Mouse (Mus musculus): ENCODE results near the gene Serpinc1. TPM values are rescaled to one million over a fixed set of nuclear protein-coding genes. Genes with fewer than 3 reads are reported as not detected.
"Not testable (repeated sequence)": the region's sequence is repeated elsewhere in the genome, so short reads cannot be mapped to it uniquely, and the experiment has no call there.

Serpinc1 gene
- polyA plus RNA-seq, 1 experiment from 2014 or later: 2.4 TPM

DNA sequence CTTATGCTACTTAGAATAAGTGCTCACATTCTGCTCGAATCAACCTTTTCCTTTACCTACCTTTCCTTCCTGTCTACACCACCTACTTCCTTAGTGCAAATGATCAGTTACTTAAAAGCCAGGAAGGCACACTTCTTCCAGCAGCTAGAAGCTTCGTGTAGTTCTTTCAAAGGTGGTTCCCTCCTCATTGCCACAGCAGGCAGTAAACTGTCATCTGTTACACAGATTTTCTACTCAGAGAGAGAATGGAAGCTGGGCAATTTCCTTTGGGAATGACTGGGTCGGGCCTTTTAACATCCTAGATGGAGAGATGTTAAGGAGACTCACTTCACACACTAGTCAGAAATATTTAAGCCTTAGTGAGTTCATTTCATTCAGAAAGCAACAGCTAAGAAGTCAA lies 27.1 kb downstream of the Serpinc1 start:
- no peaks in the 10 kb centered on the region for H3K9me3 ChIP-seq (replicated peaks; ENCODE audit: control insufficient read depth, low read length)
- 68% methylated on average over 3 of the region's 3 CpGs for WGBS (ENCODE audit: insufficient replicate concordance)
- no peak for ATAC-seq (replicated peaks; ENCODE audit: insufficient number of reproducible peaks, low FRiP score, low TSS enrichment)
- H3K4me1 ChIP-seq (ENCODE audit: control insufficient read depth, insufficient read depth, low read length): no peaks in the 10 kb centered on the region
- no peak overlapping the region for H3K4me2 ChIP-seq
- H3K4me3 ChIP-seq (ENCODE audit: low read depth, low read length): no peak overlapping the region
- H3K36me3 ChIP-seq (ENCODE audit: control insufficient read depth, insufficient read depth, low read length): peaks cover 2% of the 10 kb centered on the region; the same call in 1 of the 2 replicates
- no peaks in the 10 kb centered on the region for H3K27me3 ChIP-seq (ENCODE audit: control insufficient read depth, insufficient read depth, low read length)
- H3K27ac ChIP-seq (ENCODE audit: low read depth, low read length): no peak overlapping the region
- H3K9ac ChIP-seq (ENCODE audit: low read depth, low read length): no peak overlapping the region

DNA sequence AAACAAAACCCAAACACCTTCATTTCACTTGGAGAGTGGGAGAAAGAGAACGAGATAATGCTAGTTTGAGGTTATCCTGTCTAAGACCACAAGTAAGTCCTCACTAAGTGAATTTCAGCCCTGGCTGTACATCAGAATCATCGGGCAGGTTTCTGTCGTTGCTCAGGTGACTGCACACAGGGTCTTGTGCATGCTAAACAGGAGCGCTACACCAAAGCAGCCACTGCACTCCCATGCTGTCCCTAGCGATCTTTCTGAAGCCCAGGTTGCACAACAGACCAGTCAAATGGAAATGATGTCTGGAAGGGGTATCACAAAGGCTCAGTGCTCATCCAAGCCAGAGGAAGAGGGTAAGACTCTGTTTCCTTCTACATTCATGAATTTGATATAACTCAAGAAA lies 28.1 kb downstream of the Serpinc1 start:
- 83% methylated on average over 5 of the region's 5 CpGs for WGBS (ENCODE audit: insufficient replicate concordance)
- H3K4me3 ChIP-seq (ENCODE audit: low read depth, low read length): no peak overlapping the region
- H3K9ac ChIP-seq (ENCODE audit: low read depth, low read length): no peak overlapping the region
- no peaks in the 10 kb centered on the region for H3K27me3 ChIP-seq (ENCODE audit: control insufficient read depth, insufficient read depth, low read length)
- no peak for ATAC-seq (replicated peaks; ENCODE audit: insufficient number of reproducible peaks, low FRiP score, low TSS enrichment)
- no peak overlapping the region for H3K27ac ChIP-seq (ENCODE audit: low read depth, low read length)
- no peaks in the 10 kb centered on the region for H3K4me1 ChIP-seq (ENCODE audit: control insufficient read depth, insufficient read depth, low read length)
- H3K9me3 ChIP-seq (replicated peaks; ENCODE audit: control insufficient read depth, low read length): no peaks in the 10 kb centered on the region
- H3K4me2 ChIP-seq: no peak overlapping the region
- peaks cover 2% of the 10 kb centered on the region; the same call in 1 of the 2 replicates for H3K36me3 ChIP-seq (ENCODE audit: control insufficient read depth, insufficient read depth, low read length)

DNA sequence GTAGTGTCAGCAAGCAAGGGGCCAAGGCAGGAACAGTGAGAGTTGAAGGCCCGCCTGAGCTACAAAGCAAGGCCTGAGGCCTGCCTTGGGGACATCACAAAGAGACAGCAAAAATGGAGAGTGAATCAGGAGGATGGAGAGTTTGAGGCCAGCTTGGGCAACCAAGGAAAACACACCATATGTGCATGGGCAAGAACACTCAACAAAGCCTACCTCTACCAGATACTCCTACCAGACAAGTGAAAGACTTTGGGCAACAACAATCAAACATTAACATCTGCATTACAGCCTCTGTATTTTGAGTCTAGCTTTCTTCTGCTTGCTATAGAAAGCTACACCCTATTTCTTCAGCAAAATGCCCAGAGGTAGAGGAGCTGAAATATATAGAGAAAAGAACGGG lies 29.7 kb downstream of the Serpinc1 start:
- no peak overlapping the region for H3K4me2 ChIP-seq
- no peaks in the 10 kb centered on the region for H3K9me3 ChIP-seq (replicated peaks; ENCODE audit: control insufficient read depth, low read length)
- H3K36me3 ChIP-seq (ENCODE audit: control insufficient read depth, insufficient read depth, low read length): peaks cover 4% of the 10 kb centered on the region; the same call in 1 of the 2 replicates
- no peak overlapping the region for H3K4me3 ChIP-seq (ENCODE audit: low read depth, low read length)
- H3K27me3 ChIP-seq (ENCODE audit: control insufficient read depth, insufficient read depth, low read length): no peaks in the 10 kb centered on the region
- H3K9ac ChIP-seq (ENCODE audit: low read depth, low read length): no peak overlapping the region
- ATAC-seq (replicated peaks; ENCODE audit: insufficient number of reproducible peaks, low FRiP score, low TSS enrichment): no peak
- H3K27ac ChIP-seq (ENCODE audit: low read depth, low read length): no peak overlapping the region
- 79% methylated on average over 2 of the region's 2 CpGs for WGBS (ENCODE audit: insufficient replicate concordance)
- H3K4me1 ChIP-seq (ENCODE audit: control insufficient read depth, insufficient read depth, low read length): no peaks in the 10 kb centered on the region

DNA sequence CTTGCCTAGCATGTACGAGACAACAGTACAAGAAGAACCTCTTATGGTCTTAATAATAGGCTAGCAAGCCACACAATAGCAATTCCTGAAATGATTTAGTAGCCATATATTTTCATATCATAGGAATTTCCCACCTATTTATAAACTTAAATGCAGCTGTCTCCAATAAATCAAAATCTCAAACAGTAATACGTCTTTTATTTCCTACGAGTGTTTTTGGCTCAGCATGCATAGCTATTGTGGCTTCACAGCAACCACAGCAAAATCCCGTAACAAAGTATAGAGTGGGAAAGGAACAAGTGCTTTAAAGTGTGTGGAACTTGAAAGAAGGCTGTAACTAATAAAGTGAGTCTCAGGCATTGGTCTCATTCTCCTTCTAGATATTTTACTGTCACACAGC lies 32.1 kb downstream of the Serpinc1 start:
- no peak for ATAC-seq (replicated peaks; ENCODE audit: insufficient number of reproducible peaks, low FRiP score, low TSS enrichment)
- Histone ChIP-seq H3K9ac (ENCODE audit: low read depth, low read length) (no peak overlapping the region), H3K4me1 (ENCODE audit: control insufficient read depth, insufficient read depth, low read length) (no peaks in the 10 kb centered on the region), H3K27me3 (ENCODE audit: control insufficient read depth, insufficient read depth, low read length) (no peaks in the 10 kb centered on the region), H3K4me3 (ENCODE audit: low read depth, low read length) (no peak overlapping the region), H3K36me3 (ENCODE audit: control insufficient read depth, insufficient read depth, low read length) (peaks cover 4% of the 10 kb centered on the region; the same call in 1 of the 2 replicates), H3K4me2 (no peak overlapping the region), H3K27ac (ENCODE audit: low read depth, low read length) (no peak overlapping the region), H3K9me3 (replicated peaks; ENCODE audit: control insufficient read depth, low read length) (no peaks in the 10 kb centered on the region)
- 91% methylated on average over 4 of the region's 4 CpGs for WGBS (ENCODE audit: insufficient replicate concordance)

DNA sequence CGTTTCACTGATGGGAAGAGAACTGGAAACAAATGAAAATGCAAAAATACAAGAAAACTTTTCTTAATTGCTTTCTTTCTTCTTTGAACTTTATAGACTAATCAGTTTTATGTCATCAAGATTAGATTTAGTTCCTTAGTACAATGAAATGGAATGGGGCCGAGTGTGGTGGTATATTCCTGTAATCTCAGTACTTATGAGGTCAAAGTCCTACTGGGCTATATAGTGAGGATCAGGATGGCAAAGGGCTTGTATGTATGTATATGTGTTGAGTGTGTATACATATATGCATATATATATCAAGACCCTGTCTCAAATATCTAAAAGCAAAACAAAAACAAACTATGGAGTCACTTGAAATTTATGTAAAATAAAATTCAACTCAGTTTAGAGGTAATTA lies 38.0 kb downstream of the Serpinc1 start:
- Histone ChIP-seq H3K4me1 (ENCODE audit: control insufficient read depth, insufficient read depth, low read length) (no peaks in the 10 kb centered on the region), H3K4me3 (ENCODE audit: low read depth, low read length) (no peak overlapping the region), H3K27me3 (ENCODE audit: control insufficient read depth, insufficient read depth, low read length) (no peaks in the 10 kb centered on the region), H3K9me3 (replicated peaks; ENCODE audit: control insufficient read depth, low read length) (no peaks in the 10 kb centered on the region), H3K27ac (ENCODE audit: low read depth, low read length) (no peak overlapping the region), H3K36me3 (ENCODE audit: control insufficient read depth, insufficient read depth, low read length) (peaks cover 13% of the 10 kb centered on the region), H3K4me2 (no peak overlapping the region), H3K9ac (ENCODE audit: low read depth, low read length) (no peak overlapping the region)
- WGBS (ENCODE audit: insufficient replicate concordance): 82% methylated on average over 2 of the region's 2 CpGs
- ATAC-seq (replicated peaks; ENCODE audit: insufficient number of reproducible peaks, low FRiP score, low TSS enrichment): no peak

DNA sequence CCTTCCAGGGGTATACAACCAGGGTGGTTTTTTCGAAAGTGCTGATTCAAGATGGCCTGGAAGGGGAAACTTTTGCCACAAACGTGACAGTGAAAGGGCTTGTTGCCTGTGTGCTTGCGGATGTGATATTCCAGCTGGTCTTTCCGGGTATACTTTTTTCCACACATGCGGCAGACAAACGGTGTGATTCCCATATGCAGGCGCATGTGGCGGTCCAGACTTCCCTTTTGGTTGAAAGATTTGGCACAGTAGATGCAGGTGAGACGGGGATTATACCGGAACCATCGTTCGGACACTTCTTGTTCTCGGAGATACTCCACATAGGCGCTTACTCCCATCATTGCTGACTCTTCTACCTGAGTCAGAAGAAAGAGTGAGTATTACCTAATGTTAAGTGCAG lies 41.7 kb downstream of the Serpinc1 start:
- Histone ChIP-seq H3K9me3 (replicated peaks; ENCODE audit: control insufficient read depth, low read length) (no peaks in the 10 kb centered on the region), H3K4me1 (ENCODE audit: control insufficient read depth, insufficient read depth, low read length) (no peaks in the 10 kb centered on the region), H3K36me3 (ENCODE audit: control insufficient read depth, insufficient read depth, low read length) (peaks cover 9% of the 10 kb centered on the region), H3K27me3 (ENCODE audit: control insufficient read depth, insufficient read depth, low read length) (no peaks in the 10 kb centered on the region), H3K9ac (ENCODE audit: low read depth, low read length) (no peak overlapping the region), H3K27ac (ENCODE audit: low read depth, low read length) (no peak overlapping the region), H3K4me3 (ENCODE audit: low read depth, low read length) (no peak overlapping the region), H3K4me2 (no peak overlapping the region)
- 94% methylated on average over 14 of the region's 14 CpGs for WGBS (ENCODE audit: insufficient replicate concordance)
- ATAC-seq (replicated peaks; ENCODE audit: insufficient number of reproducible peaks, low FRiP score, low TSS enrichment): no peak

DNA sequence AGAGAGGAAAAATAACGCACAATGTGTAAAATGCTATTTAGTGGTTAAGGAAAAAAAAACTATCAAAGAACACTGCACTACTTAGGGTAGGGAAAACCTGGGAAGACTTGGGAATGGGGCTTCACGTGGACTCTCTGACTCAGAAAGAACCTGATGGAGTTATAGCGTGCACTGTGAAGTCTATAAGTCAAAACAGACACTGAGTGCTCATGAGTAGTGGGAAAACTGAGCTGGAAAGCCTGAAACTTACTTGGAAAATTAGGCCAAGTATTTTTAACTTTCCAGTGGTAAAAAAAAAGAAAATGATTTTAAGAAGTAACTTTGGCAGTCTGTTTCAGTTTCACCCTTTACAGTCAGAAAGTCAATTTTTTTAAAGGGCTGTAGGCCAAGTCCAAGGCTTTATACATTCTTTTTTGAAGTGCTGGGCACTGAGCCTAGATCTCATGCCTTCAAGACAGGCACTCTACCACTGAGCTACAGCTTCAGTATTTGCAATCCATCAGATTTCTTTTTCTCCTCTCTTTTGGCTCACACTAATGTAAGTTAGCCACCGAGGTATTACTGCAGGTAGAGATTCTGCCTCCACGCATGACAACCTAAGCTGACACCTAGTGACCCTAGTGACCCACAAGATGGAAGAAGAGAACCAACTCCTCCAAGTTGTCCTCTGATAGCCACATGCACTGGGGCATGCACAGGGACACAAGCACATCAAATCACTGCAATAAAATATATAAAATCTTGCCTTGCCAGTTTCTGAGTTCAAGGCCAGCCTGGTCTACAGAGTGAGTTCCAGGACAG lies 47.2 kb downstream of the Serpinc1 start:
- H3K4me3 ChIP-seq (ENCODE audit: low read depth, low read length): no peak overlapping the region
- 86% methylated on average over 5 of the region's 5 CpGs for WGBS (ENCODE audit: insufficient replicate concordance)
- no peak overlapping the region for H3K9ac ChIP-seq (ENCODE audit: low read depth, low read length)
- H3K9me3 ChIP-seq (replicated peaks; ENCODE audit: control insufficient read depth, low read length): no peaks in the 10 kb centered on the region
- peaks cover 6% of the 10 kb centered on the region for H3K36me3 ChIP-seq (ENCODE audit: control insufficient read depth, insufficient read depth, low read length)
- no peaks in the 10 kb centered on the region for H3K4me1 ChIP-seq (ENCODE audit: control insufficient read depth, insufficient read depth, low read length)
- H3K27ac ChIP-seq (ENCODE audit: low read depth, low read length): no peak overlapping the region
- H3K4me2 ChIP-seq: no peak overlapping the region
- H3K27me3 ChIP-seq (ENCODE audit: control insufficient read depth, insufficient read depth, low read length): no peaks in the 10 kb centered on the region
- ATAC-seq (replicated peaks; ENCODE audit: insufficient number of reproducible peaks, low FRiP score, low TSS enrichment): no peak

DNA sequence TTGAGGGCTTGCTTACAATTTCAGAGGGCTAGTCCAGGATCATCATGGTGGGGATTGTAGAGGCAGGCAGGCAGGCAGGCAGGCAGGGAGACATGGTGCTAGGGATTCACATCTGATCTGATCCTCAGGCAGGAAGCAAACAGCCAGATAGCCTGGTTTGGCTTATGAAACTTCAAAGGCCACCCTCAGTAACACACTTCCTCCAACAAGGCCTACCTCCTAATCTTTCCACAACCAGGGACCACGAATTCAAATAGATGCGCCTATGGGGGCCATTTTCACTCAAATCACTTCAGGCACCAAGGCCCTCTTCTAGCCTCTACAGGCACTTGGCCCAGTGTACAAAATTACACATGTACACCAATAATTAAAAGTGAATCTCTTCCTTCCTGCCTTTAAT lies 48.8 kb downstream of the Serpinc1 start:
- Histone ChIP-seq H3K4me3 (ENCODE audit: low read depth, low read length) (no peak overlapping the region), H3K27ac (ENCODE audit: low read depth, low read length) (no peak overlapping the region), H3K27me3 (ENCODE audit: control insufficient read depth, insufficient read depth, low read length) (no peaks in the 10 kb centered on the region), H3K9me3 (replicated peaks; ENCODE audit: control insufficient read depth, low read length) (no peaks in the 10 kb centered on the region), H3K36me3 (ENCODE audit: control insufficient read depth, insufficient read depth, low read length) (peaks cover 14% of the 10 kb centered on the region), H3K4me1 (ENCODE audit: control insufficient read depth, insufficient read depth, low read length) (no peaks in the 10 kb centered on the region), H3K4me2 (no peak overlapping the region), H3K9ac (ENCODE audit: low read depth, low read length) (no peak overlapping the region)
- no peak for ATAC-seq (replicated peaks; ENCODE audit: insufficient number of reproducible peaks, low FRiP score, low TSS enrichment)
- 74% methylated on average over 2 of the region's 2 CpGs for WGBS (ENCODE audit: insufficient replicate concordance)

DNA sequence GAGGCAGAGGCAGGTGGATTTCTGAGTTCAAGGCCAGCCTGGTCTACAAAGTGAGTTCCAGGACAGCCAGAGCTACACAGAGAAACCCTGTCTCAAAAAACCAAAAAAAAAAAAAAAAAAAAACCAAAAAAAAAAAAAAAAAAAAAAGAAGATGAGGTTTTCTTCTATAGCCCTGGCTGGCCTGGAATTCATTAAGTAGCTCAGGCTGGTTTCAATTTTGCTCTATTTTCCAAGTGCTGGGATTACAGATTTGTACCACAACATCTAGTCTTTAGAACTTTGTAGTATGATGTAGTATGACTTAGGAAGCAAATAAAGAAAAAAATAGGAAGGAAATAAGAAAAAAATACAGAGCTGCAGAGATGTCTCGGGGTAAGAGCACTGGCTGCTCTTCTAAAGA lies 50.0 kb downstream of the Serpinc1 start:
- H3K9ac ChIP-seq (ENCODE audit: low read depth, low read length); H3K9me3 ChIP-seq (replicated peaks; ENCODE audit: control insufficient read depth, low read length); H3K27ac ChIP-seq (ENCODE audit: low read depth, low read length); H3K4me3 ChIP-seq (ENCODE audit: low read depth, low read length); H3K4me1 ChIP-seq (ENCODE audit: control insufficient read depth, insufficient read depth, low read length); H3K27me3 ChIP-seq (ENCODE audit: control insufficient read depth, insufficient read depth, low read length); H3K4me2 ChIP-seq; ATAC-seq (replicated peaks; ENCODE audit: insufficient number of reproducible peaks, low FRiP score, low TSS enrichment): not testable (repeated sequence)
- 93% methylated on average over 1 of the region's 1 CpGs for WGBS (ENCODE audit: insufficient replicate concordance)
- peaks cover 16% of the 10 kb centered on the region for H3K36me3 ChIP-seq (ENCODE audit: control insufficient read depth, insufficient read depth, low read length)
